Mouse (Mus musculus): Measurements from ENCODE around the gene Pnldc1. TPM values are rescaled to one million over a fixed set of nuclear protein-coding genes. Genes with fewer than 3 reads are reported as not detected.
"Not testable (repeated sequence)": the region's sequence is repeated elsewhere in the genome, so short reads cannot be mapped to it uniquely, and the experiment has no call there.

Pnldc1 gene
- total RNA-seq, 2 experiments from 2014 or later, result 1.8 to 5.8 TPM

DNA sequence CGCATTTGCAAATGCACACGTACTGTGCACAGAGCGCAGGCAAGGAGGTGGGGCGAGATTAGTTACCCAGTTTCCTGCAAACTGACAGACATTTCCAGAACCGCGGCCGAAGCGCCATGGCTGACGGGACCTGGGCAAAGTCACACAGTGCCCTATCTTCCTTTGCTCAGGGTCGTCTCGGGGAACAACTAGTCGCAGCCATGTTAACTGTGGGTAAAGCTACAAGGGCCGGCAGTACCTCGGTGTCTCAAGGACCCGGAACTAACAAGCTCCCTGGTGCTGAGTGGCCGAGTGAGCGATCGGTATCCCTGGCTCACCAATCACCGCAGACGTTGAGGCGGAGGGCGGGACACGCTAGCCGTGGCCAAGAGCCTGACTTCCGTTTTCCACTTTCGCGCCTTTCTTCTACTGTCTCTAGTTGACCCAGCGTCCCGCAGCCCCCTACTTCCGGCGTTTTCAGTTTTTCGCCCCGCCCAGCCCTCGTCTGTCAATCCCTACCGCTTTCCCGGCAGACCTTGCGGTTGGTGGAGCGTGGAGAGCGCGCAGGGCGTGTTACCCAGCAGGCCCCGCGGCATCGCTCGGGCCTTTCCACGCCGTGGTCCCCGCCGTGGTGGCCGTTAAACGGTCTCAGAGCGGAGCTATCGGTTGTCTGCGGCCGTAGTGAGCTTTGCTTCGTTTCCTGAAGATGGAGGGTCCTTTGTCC is 6.0 kb upstream of the Pnldc1 start, which contains the start of gene Mrpl18:
Mrpl18 (minus strand) TSS at position 465 of the 703 bp plus-strand sequence.
- intact Hi-C loops (cut with DNase I), result loop anchor here (2.0 kb wide), 1 partner anchor 45 kb away; the partner anchor contains the start of gene Acat2
- peak; percentile 99 to 100 for DNase-seq (ENCODE audit: low spot score in 2 of 2)

DNA sequence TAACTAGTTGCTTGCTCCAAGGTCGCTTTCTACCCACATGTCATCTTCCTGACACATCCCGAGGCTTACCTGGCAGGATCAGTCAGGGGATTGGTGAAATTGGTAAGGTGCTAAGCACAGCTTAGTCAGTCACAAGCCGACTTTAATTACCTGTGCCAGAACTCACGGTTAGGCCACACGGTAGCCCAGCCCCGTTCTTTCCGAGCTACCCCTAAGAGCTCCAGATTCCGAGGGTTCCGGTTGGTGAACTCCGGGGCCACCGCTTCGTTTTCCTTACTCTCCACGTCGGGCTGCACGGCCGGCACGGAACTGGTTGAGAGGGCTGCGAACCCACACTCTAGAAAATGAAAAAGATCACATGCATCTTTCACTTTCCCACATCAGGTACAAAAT is 5.5 kb upstream of the Pnldc1 start, which contains the start of gene Tcp1:
Tcp1 (plus strand) TSS at position 214 of the 393 bp plus-strand sequence.
- intact Hi-C loops (cut with DNase I), result no loop called here
- DNase-seq (ENCODE audit: low spot score in 2 of 2), result no peak

DNA sequence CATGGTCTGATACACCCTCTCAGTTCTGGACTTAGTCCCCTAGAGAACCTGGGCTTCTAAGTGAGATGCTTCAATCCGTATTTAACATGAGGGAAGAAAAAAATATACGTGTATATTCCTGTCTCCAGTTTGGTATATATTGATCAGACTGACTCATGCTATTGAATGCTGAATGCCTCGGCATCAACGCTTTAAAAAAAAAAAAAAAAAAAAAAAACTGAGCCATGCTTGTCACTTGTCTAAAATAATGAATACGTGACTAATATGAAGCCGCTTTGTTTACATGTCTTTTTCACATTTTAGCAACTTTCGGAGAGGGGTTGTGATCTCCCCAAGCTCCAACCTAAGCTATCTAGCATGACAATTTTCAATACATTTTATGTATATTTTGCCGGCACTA is 361 bp upstream of the Pnldc1 start:
- DNase-seq (ENCODE audit: low spot score in 2 of 2), result no peak
- intact Hi-C loops (cut with DNase I), result no loop called here

DNA sequence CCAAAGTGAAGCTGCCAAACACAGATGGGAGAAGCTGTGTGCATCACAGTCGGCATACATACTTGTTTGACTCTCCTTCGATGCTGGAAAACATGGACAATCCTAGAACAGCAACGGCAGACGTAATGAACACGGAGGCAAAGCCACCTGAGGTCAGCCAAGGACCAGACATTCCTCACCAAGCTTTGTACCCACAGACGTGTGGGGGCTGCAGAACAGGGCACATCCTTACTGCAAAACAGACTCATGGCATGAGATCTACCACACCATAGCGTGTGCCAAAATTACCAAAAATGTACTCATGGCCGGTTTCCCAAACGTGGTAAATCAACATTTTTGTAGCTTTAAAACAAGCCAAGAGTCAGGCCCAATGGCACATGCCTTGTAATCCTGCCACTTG is 3.6 kb downstream of the Pnldc1 start:
- DNase-seq (ENCODE audit: low spot score in 2 of 2), result no peak
- intact Hi-C loops (cut with DNase I), result no loop called here

DNA sequence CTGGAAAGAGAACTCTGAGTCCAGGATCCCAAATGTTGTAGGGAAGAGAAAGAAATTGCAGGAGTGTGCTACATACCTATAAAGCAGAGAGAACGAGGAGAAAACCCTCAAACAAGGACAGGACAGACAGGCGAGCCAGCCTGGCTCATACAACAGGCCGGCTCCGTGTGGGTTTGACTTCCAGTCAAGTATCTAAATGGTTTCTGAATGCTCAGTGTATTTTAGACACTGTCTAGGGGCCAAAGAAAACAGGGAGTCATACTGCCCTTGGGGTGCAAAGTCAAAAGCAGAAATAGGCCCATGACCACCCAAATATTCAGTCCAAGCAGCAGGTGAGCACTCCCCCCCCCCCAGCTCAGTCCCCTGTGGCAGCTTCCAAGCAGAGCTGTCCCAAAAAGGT is 4.2 kb downstream of the Pnldc1 start:
- no peak for DNase-seq (ENCODE audit: low spot score in 2 of 2)
- intact Hi-C loops (cut with DNase I), result no loop called here

DNA sequence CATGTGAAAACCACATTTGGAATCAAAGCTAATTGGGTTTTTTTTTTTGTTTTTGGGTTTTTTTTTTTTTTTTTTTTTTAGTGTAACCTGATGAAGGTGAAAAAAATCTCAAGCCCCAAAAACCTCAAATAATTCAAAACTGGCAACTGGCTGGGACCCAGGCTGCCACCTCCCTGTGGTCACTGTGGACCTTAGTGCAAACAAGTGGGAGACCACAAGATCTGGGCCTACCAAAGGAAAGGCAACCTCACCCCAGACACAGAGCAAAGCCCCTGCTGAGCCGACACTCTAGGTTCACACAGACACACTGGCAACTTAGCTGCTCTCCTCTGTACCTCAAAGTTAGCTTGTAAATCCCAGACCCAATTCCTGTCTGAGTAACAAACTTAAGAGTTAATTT is 5.7 kb downstream of the Pnldc1 start:
- intact Hi-C loops (cut with DNase I), result no loop called here
- no peak for DNase-seq (ENCODE audit: low spot score in 2 of 2)

DNA sequence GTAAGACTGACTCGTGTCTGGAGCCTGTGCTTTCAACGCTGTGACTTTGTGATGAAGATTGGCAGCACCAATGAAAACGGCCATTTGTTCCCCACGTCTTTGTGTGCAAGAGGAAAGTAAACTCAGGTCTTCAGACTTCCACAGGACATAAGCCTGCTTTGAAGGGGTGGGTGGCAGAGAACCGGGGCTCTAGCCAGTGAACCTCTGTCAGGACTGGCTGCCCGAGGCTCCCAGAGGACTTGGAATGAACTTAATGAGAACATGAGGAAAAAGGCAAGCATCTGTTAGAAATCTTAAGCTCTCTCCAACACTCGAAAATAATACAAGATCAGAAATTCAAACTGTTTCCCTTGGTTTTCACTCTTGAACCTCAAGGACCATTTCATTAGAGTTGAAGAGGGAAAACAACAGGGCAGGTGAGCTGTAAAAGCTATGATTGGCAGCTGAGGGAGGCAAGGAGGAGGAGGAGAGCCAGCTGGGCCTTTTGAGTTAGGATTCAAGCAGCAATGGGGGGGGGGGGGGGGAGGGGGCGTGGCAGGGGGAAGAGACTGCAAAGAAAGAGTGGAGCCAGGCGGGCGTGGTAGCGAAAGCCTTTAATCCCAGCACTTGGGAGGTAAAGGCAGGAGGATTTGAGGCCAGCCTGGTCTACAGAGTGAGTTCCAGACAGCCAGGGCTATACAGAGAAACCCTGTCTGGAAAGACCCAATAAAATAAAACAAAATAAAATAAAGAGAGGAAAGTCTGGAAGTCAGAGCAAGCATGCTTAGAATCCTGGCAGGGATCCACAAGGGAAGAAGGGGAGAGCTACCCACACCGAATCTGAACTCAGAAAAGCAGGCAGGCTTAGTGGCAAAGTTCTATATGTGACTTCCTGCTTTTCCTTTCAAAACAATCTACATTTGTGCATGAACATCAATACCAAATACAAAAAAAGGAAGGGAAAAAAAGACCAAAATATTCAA is 6.4 kb downstream of the Pnldc1 start:
- DNase-seq (ENCODE audit: low spot score in 2 of 2), result no peak
- intact Hi-C loops (cut with DNase I), result no loop called here

DNA sequence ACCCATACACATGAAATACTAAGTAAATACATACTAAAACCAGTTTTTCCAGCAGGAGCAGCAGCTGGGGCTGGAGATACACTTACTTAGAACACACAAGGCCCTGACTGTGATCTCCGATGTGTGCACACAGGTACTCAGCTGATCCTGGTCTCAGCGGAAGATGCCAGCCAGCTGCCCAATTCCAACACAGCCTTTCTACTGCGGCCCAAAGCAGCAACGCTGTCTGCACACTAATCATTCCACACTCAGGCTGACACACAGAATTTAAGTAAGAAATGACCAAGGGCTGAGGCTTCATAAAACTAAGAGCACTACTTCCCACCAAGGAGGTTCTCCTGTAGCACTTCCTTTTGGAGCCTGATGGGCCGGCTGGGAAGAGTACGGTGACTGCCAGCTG is 7.7 kb downstream of the Pnldc1 start:
- DNase-seq (ENCODE audit: low spot score in 2 of 2), result no peak
- intact Hi-C loops (cut with DNase I), result no loop called here

DNA sequence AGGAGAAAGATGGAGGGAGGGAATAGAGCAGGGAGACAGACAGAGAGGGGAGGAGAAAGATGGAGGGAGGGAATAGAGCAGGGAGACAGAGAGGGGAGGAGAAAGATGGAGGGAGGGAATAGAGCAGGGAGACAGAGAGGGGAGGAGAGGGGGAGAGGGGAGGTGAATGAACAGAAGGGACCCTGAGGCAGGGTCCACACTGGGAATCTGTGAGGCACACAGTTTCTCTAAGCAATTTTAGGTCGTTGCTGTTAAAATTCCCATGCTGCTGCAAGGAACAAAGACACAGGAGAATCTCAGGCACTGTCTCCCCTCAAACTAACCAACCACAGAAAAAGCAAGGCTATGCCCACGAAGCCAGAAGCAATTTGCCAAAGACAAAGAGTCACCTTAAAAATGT is 11.4 kb downstream of the Pnldc1 start:
- DNase-seq (ENCODE audit: low spot score in 2 of 2); intact Hi-C loops (cut with DNase I): not testable (repeated sequence)

DNA sequence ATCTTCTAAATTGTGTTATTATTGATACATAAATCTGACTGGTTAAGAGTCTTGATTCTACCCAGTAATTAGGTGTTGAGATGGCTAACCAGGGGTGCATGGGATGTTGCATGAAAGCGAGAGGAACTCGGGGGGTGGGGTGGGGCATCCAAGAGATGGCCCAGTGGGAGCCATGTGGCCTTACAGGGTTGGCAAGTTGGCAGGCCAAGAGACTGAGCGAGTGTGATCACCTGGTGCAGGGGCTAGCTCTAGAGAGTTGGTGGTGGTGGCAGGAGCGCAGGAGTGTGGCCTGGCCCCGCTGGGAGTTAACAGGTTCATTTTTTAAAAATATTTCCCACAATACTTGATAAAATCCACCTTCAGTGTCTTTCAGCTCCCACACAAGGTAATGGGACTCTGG is 12.4 kb downstream of the Pnldc1 start:
- no peak for DNase-seq (ENCODE audit: low spot score in 2 of 2)
- intact Hi-C loops (cut with DNase I), result no loop called here

DNA sequence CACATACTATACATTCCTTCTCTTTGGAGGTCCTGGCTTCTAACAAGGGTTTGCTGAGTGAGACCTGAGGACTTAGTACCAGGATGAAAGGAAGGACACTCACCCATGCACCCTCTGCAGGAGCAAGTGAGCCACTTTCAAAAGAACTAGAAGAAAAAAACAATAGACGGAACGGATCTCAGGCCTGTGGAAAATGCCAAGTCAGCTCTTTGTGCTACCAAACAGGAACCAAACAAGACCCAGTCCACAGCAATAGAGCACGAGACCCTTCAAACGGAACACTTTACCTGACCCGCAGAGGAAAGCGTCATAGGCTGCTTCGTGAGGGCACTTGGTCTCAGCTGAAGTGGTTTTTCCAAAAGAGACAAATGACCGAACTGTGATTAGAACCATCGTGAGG is 18.0 kb downstream of the Pnldc1 start:
- no peak for DNase-seq (ENCODE audit: low spot score in 2 of 2)
- intact Hi-C loops (cut with DNase I), result no loop called here

DNA sequence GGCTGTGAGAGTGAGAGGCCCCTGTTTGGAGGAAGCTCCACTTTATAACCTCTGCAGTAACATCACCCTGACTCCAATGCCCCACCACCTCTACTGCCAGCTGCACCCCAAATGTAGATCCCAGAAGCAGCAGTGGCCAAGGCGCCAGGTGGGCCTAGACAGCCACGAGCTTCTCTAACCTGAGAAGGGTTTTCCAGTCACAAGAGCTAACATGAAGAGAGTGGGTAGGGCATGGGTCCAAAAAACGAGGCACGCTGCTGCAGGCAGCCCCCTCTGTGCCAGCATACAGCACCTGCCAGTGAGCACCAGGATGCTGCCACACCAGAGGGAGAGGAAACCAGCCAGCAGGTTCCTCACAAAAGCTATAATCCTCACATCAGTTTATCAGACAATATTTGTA is 19.0 kb downstream of the Pnldc1 start:
- intact Hi-C loops (cut with DNase I), result no loop called here
- no peak for DNase-seq (ENCODE audit: low spot score in 2 of 2)

DNA sequence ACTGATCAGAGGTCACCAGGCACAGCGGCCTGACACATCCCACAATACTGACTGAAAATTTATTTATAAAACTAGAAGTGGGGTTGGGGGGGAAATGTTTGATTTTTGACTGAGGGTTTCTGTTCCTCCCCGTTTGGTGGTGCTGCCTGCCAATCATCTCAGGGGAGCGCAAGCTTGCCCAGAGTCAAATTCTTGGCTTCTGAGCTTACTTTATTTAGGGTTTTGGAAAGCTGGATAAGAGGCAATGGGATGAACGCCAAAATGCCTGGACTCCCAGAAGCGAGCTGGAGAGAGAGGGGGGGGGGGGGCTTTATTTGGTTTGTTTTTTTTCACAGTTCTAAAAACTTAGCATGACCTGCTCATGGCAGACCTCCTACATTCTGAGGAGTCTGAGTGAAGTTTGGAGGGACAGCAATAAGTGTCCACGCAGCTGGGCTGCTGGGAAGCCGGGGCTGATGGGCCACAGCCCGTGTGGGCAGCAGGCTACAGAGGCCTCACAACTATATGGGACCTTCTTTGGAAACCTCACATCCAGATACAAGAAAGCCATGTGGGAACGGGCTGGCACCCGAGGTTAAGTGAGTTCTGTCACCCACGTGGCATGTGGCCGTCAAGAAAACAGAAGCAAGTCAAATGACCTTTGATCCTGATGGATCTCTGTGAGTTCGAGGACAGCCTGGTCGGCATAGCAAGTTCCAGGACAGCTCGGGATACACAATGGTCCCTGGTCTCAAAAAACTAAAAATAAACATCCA is 22.8 kb downstream of the Pnldc1 start:
- intact Hi-C loops (cut with DNase I), result no loop called here
- DNase-seq (ENCODE audit: low spot score in 2 of 2), result no peak

DNA sequence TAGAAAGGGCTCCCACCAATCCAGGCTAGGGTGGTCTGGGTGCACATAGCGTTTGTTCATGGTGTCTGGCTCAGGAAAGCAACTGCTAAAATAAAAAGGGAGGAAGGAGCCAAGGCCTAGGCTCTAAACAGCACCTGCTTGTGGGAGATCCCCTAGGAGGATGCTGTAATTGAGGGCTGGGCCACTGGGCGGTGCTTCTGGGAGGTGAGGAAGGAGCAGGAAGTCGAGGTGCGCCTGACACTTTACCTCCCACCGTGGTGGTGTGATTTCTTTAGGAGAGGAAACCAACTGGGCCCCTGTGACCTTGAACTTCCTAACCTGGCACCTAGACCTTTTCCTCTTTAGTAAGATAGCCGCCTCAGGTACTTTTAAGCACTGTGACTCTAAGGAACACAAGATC is 23.4 kb downstream of the Pnldc1 start:
- intact Hi-C loops (cut with DNase I), result no loop called here
- DNase-seq (ENCODE audit: low spot score in 2 of 2), result no peak

DNA sequence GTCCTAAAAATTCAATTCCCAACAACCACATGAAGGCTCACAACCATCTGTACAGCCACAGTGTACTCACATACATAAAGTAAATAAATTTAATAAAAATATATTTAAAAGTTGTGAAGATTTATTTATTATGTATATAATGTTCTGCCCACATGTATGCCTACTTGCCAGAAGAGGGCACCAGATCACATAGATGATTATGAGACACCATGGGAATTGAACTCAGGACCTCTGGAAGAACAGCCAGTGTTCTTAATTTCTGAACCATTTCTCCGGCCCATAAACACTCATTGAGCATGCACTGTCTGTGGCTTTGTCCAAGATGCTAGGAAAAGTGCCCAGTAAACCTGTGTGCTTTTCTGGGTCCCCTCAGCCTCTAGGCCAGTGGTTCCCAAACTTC is 28.8 kb downstream of the Pnldc1 start:
- DNase-seq (ENCODE audit: low spot score in 2 of 2), result no peak
- intact Hi-C loops (cut with DNase I), result loop anchor here (5.0 kb wide), 1 partner anchor 116 kb away; no protein-coding TSS in a partner anchor

DNA sequence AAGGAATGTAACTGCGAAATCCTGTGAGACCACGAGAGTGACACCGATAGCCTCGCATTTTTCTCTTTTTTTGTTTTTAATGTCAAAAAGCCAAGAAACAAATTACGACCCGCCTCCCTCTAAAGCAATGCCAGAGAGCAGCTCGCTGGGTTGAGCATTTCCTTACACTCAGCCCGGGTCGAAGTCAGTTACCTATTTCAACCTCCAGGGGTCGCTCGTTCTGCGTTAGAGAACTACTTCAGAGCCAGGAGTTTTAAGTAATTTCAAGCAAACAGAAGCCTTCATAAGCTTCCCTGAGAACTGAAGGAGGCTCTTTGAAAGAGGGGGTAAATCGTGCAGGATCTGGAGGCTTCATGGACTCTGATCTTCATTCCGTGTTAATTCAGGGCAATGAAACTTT is 29.9 kb downstream of the Pnldc1 start:
- peak; percentile 92 to 93 for DNase-seq (ENCODE audit: low spot score in 2 of 2)
- intact Hi-C loops (cut with DNase I), result loop anchor here (5.0 kb wide), 1 partner anchor 117 kb away; no protein-coding TSS in a partner anchor

DNA sequence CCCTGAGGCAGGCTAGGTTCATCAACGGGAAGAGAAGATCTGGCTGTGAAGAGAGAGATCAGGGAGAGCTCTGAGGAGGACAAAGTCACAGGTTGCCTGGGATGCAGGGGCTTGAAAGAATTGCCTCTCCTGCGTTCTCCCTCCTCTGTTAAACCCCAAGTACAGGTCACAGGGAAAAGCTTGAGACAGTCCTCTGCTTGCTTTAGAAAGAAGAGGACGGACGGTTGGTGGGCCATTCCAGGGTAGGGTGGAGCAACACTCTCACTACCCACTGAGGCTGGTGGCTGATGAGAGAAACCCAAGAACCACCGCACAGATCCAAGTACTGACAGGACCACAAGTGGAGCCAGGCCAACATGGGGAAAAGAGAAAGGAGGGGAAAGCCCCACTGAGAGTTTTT is 34.3 kb downstream of the Pnldc1 start, which contains the start of gene Mrgprh:
Mrgprh (plus strand) TSS at position 301 of the 400 bp plus-strand sequence.
- DNase-seq (ENCODE audit: low spot score in 2 of 2), result no peak
- intact Hi-C loops (cut with DNase I), result no loop called here

DNA sequence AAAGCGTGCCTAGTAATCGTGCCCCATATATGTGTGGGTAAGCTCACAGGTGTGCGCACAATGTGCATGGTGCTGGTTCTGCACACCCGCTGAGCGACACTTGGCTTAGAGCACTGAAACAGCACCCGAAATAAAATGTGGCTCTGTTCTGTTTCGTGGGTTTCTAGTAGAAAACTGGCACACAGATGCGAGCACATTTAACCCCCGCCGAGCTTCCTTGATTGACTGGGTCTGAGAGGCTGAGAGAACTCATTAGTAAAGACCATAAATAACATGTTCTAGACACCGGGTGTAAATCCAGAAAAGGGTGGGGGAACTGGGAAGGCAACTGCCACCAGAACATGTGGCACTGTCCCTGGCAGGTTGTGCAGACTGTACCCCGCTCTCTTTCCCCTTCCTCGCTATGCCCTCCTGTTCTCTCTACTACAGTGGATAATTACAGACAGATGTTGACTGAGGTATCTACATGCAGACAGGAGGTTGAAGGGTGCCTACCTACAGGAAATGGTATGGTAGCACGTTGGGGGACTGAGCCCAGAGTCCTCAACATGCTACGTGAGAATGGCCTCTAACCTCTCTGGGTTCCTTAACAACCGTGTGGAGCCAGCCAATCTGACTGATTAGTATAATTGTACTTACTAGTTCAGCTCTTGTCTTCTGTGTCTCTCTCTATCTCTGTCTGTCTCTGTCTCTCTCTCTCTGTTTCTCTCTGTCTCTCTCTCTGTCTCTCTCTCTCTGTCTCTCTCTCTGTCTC is 37.6 kb downstream of the Pnldc1 start:
- intact Hi-C loops (cut with DNase I), result no loop called here
- peak; percentile 37 to 76 for DNase-seq (ENCODE audit: low spot score in 2 of 2)

DNA sequence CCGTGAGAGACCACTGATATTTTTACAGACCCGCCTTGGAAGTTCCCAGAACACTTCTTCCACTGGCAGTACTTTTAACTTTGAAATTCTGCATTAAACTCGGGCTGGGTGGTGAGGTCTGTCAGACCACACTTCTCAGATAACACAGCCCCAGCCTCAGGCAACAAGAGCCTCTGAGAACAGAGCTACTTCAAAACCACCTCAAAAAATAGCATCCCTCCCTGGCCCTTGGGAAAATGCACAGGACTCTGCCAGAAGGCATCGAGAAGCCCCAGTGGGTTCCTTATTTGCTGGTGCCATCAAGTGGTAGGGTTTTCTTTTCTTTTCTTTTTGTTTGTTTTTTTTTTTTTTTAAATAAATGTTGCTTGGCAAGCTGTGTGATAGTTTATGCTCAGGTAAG is 41.4 kb downstream of the Pnldc1 start:
- no peak for DNase-seq (ENCODE audit: low spot score in 2 of 2)
- intact Hi-C loops (cut with DNase I), result loop anchor here (5.0 to 10.0 kb wide), 2 partner anchors 71 to 454 kb away; no protein-coding TSS in a partner anchor

All from left cerebral cortex, postnatal 14 days (tissue).